Mouse (Mus musculus) skeletal muscle tissue, adult 2 months (tissue): ENCODE measurements around the gene Hic1.
A peak's percentile ranks its signal among the peaks of the same experiment; 100 is the strongest.

Source experiments
- DNase-seq: peaks from one replicate; pipeline ENCODE4 v3.0.0-alpha.2; 2012; ENCODE audit warnings: low read depth, low spot score

The Hic1 gene

DNA sequence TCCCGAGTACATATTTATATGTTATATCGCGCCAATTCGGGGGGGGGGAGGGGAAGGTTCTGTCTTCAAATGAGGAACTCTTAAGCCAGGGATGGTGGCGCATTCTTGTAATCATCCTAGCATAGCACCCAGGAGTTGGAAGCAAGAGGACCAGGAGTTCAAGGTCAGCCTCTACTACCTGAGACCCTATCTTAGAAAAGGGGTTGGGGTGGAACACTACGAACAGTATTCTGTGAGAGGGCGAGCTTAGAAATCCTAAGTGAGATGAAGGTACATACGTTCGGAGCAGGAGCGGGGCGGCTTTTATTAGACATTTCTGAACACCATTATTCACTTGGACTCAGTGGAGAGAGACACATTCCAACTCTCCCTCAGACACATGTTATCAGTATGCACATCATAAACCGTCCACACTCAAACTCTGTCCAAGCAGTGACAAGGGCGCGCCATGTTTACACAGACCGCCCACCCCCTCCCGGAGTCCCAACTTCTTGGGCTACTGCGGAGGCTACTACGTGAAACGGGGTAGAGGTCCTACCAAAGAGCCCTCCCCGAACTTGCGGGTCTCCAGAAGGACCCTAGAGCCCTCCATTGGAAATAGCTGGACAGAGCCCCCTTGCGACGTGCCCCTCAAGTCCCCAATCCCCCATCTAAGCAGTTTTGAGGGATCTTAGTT, at the start of gene Hic1:
Gene Hic1, minus strand, starts transcription at position 115 of the 676 bp plus-strand sequence.
- DNase-seq, result no peak

- no peak for DNase-seq
Observed at GRCm38 (mm10) chr11:75214081-75214950, 45.0 kb upstream of the Hic1 start.

GRCm38 (mm10) chr11:75213372-75214080, 44.2 kb upstream of the Hic1 start:
- no peak for DNase-seq

DNA sequence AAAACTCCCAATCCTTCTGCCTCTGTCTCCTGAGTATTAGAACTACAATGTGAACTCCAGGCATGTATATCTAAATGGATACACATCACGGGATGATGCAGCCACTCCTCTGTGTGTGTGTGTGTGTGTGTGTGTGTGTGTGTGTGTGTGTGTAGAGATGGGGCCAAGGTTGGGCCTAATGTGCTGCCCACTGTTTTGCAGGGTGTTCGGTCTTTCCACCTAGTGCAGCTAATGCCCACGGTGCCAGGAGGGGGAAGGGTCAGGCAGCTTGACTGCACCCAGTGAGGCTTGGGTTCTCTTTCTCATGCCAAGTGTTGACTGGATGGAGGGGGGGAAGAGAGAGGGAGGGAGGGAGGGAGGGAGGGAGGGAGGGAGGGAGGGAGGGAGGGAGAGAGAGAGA, 43.6 kb upstream of the Hic1 start:
- no peak for DNase-seq

DNA sequence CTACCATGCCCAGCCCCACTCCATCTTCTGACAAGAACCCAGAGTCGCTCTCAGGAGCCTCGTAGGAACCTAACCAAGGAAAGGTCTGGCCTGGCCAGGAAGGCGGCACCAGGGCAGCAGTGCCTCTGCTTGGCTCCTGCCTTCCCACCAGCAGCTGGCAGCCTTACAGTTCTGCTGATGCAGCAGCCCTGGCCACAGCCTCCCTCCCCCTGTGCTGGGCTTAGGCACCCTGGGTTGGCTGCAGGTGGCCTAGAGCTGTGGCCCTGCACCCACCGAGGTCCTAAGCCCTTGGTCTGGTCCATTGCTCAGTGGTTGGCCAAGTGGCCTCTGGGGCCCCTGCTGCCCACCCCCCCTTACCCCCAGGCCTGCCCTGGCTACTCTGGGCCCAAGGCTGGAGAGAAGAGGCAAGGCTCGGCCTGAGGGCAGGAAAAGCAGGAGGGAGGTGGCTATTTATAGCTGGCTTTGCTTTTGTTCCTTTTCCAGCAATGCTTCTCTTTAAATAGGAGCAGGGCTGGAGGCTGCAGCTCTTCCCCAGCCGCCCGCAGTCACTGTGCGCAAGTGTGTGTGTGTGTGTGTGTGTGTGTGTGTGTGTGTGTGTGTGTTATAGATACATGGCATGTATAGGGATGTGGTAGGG, 42.8 kb upstream of the Hic1 start:
- peak; percentile 77 for DNase-seq

DNA sequence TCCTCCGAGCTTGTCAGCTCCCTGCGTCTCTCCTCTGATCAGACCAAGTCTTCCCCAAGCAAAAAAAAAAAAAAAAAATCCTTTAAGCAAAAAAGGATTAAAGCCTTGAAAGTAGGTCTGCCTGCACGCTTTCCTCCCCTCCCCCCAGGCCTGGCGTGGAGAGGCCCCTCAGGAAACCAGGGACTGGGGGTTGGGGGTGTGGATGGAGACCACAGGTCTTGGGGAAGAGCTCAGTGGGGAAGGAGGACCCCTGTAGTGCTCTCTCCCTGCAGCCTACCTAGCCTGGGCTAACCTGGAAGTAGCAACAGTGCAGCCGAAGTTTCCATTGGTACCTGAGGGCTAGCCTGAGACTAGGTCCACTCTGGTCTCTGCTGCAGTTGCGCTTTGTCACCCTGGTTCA, 41.4 kb upstream of the Hic1 start:
- DNase-seq, result no peak

DNA sequence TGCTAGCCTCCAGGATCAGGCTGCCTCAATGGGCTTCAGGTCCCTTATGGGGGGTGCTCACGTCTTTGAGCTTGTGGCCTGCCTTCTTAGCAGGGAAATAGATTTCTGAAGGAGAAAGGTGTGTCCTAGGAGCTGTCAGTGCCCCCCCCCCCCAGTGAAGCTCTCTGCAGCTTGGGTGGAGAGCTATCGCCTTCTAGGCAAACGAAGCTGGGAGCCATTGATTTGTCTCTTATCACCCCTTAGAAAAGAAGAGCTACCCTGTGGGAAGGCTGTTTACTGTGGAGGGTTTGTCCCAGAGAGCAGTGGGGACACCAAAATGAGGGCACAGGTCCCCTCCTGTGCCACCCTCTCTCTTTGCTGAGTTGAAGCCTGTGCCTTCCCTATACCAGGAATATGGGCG, 40.8 kb upstream of the Hic1 start:
- no peak for DNase-seq

DNA sequence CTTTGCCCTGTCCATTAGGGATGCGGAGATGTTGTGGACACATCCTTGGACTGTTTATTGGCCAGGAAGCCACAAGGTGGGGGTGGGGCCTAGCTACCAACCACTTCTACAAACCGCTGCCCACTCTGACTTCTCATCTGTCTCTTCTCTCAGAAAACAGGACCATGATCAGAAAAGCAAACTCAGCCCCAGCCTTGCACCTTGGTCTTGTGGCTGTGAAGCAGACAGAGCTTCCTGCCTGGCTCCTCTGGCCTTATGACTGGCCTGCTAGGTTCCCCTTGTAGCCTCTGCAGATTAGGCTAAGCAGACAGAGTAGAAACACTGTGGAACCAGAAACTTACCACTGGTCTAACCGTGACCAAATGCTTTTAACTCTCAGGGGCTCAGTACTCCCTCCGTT, 40.0 kb upstream of the Hic1 start:
- no peak for DNase-seq

DNA sequence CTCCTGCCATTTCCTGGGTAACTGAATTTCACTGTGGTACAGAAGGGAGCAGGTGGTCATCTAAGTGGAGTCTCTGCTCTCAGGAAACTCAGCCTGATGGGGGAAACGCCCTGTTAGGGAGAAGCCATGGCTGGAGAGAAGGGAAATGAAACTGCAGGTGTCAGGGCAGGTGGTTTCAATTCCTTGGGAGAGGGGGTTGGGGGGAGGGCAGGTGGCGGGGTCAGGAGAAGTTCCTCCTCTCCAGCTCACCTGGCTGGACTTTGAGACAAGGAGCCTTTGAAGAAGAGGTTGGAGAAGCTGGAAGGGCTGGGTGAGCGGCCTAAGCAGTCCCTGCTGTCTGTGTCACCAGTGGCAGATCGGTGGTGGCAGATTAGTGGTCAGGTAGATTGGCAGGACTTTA, 37.0 kb upstream of the Hic1 start:
- DNase-seq, result no peak

DNA sequence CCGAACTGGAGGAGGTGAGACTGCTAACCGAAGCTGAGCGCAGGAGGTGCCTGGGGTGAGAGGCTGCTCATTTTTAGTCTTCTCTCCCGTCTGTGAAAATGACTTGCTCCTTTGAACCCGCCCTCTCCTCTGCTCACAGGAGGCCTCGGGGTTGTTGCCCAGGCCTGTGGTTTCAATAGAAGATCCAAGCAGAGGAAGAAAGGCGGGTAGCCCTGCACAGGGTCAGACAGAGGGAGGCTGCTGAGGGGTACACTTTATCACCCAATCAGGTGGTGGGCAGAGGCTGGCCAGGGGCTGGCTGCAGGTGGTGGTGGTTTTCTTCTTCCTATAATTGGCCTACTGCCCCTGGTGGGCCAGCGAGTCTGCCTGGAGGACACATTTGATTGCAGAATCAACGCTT, 35.2 kb upstream of the Hic1 start:
- no peak for DNase-seq

- no peak for DNase-seq
Observed at GRCm38 (mm10) chr11:75203926-75204325, 34.6 kb upstream of the Hic1 start.

DNA sequence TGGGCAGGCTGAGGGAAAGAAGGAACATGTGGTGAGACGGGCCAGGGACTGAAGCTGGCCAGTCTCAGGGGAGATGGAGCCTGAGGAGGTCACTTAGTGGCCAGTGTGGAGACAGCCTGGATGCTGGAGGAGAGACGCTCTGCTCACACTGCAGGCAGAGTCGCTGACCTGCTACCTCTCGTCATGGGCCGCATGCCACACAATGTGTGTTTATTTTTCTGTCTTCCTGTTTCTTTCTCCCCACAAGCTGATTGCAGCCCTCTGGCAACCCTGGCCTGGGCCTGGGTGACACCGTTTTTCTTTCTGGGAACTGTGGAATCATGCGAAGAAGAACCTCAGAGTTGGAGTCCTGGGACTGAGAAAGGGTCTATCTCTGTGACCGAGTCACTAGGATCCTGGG, 32.4 kb upstream of the Hic1 start:
- no peak for DNase-seq

DNA sequence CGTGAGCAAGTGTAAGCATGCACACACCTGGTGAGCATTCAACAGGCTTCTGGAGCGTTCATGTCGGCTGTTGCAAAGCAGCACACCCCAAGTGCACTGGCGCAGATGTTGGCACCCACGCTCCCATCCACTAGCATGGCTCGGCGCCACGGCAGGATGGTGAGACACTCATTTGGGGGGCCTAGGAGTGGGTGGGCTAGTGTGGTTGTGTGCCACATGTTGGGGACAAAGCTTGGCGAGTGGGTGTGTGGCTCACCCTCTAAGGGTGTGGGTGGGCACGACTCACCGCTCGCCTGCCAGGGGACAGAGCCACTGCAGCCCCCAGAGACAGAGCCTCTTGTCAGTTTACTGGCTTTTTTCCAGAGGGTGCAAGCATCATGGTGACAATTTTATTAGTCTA, 31.6 kb upstream of the Hic1 start:
- no peak for DNase-seq

DNA sequence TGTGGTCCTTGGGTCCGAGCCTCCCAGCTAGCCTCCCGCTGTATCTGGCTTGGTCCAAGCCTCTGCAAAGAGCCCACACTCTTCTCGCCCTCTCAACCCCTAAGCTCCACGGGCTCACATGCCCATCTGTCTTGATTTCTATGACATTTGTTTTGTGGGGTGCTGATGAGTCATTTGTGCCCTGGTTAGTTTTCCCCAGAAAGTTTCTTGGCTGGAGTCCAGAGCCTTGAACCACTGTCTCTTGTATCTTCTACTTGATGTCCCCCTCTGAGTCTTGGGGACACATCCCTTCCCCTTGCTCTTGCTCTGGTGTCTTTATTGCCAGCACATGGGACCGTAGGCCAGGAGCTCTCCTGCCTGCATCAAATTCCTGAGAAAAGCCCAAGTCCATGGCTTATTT, 30.6 kb upstream of the Hic1 start:
- DNase-seq, result no peak

- no peak for DNase-seq
Observed at GRCm38 (mm10) chr11:75198792-75199191, 29.5 kb upstream of the Hic1 start.

DNA sequence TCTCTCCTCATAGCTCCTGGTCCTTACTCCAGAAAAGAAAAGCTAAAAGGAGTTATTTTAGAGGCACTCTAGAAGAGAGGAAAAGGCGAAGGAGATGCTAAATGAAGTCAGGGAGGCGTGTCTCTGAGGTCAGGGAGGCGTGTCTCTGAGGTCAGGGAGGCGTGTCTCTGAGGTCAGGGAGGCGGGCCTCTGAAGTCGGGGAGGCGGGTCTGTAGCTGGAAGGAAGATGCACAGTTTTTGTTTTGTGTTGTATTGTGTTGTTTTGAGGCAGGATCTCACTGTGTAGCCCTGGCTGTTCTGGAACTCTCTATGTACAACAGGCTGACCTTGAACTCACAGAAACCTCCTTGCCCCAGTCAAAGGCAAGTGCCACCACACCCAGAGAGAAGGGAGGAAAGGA, 28.6 kb upstream of the Hic1 start:
- no peak for DNase-seq

DNA sequence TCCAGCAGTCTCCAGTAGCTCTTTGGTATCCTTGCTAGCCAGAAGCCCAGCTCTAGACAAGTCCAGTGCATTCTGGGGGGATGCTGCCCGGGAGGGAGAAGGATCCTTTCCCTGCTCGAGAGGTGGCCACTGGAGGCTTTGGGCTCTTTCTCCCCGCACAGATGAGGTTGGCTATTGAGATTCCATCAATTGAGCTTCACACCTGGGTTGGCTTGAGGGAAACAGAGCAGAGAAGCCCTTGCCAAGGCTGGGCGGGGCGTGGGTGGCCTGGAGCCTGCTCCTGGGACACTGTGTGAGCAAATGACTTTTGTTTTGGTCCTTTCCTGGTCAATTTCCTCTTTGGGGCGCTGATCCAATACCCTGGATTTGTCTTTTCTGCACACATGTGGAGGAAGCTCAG, 26.8 kb upstream of the Hic1 start:
- DNase-seq, result no peak

GRCm38 (mm10) chr11:75194850-75195461, 25.6 kb upstream of the Hic1 start:
- no peak for DNase-seq

GRCm38 (mm10) chr11:75194121-75194849, 25.0 kb upstream of the Hic1 start:
- no peak for DNase-seq

GRCm38 (mm10) chr11:75193256-75194071, 24.1 kb upstream of the Hic1 start, which contains the start of gene Rtn4rl1:
TSS of gene Rtn4rl1 (plus strand) at chr11:75193783.
- DNase-seq, result no peak
